Mouse (Mus musculus) T-helper 2 cell (primary cell): ENCODE measurements at regions not wholly inside any gene's neighbourhood (a gene's known extent, or its start where the extent isn't known, plus 50 kb on each side); places are given as distances from the start of the nearest gene placed in this dataset.

ENCODE experiments used
- in situ Hi-C: fragments of 300-600 bp; cut with MboI, MseI; formaldehyde crosslinking; loops from one replicate; pipeline ENCODE4 v1.15.1; 2025; ENCODE audit warnings: high pct_unique_total_duplicates

DNA sequence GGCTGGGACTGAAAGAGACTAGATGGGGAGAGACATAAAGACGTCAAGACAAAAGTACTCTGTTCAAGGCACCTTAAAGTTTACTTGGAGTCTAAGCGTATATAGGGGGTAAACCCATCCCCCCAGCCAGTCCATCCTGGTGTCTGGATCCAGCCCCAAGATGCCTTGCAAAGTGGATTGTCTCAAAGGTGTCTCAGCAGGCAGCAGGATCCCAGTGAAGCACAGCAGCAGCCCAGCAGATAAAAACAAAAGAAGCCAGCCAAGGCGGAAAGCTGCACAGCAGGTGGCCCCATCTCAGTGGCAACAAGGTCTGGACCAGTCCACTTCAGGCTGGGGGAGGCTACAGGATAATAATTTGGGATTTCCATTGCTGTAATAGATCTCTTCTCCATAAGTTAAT lies 72.0 kb upstream of the Col5a2 start:
- in situ Hi-C loops = loop anchor here (25.0 kb wide), 1 partner anchor 688 kb away; no protein-coding TSS in a partner anchor

DNA sequence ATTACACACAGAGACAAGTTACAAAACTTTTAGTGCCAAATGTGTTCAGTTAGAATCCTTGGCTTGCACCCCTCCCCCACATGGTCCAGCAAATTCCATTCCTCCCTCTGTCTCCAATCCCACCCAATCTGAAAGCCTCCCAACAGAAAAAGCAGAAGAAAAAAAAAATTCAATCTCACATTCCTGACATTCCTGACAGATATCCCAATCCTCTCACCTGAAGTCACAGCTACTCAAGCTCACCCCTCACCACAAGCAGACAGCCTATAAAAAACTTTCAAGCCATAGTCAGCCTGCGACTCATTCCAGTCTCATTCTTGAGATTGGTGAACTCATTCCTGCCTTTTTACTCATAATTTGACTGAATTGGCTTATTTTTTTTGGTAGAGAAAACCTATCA lies 77.4 kb upstream of the Col5a2 start:
- in situ Hi-C loops = loop anchor here (25.0 kb wide), 1 partner anchor 693 kb away; no protein-coding TSS in a partner anchor

DNA sequence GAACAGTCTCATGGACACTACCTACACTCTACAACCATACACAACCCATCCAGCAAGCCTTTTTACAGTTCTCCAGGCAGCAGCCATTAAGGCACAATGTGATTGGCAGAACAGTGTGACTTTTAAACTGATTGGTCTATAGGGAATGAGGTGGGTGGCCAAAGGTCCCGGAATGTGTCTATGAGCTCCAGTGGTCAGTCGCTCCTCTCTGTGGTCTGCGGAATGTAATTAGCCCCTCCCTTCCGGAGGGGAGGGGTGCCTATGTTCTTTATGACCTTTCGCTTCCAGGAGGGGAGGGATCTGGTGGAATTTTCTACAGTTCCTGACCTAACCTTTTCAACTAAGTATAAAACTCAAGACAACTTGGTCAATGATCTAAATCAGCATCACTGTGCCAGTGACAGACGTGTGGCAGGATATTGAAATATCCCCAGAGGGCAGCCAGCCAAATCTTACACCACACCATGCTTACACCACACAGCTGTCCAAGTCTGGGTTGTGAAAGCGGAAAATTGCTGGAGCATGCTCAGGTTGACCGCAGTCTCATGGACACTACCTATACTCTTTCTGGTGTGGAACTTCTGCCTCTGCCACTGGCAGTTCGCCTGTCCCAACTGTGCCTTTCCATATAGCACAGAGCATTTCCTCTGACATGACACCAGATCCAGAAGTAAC lies 84.4 kb upstream of the Col5a2 start:
- in situ Hi-C loops = loop anchor here (25.0 kb wide), 1 partner anchor 700 kb away; no protein-coding TSS in a partner anchor

DNA sequence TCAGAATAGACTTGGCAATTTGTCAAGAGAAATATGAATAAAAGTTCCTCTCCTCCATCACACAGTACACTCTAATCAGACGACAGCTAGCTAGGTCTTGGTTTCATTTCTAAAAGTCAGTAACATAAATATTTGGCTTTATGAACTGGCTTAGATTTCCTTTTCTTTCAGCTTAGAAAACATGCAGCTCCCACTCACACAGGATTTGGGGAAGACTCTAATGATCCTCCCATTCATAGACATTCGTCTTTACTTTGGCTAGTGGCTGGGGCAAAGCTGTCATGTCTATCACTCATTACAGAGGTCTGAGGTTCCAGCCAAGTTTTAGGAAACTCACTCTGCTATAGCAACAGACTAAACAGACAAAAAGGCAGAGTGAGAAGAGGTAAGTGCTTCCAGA lies 94.2 kb upstream of the Col5a2 start:
- in situ Hi-C loops = loop anchor here (25.0 kb wide), 1 partner anchor 710 kb away; no protein-coding TSS in a partner anchor

DNA sequence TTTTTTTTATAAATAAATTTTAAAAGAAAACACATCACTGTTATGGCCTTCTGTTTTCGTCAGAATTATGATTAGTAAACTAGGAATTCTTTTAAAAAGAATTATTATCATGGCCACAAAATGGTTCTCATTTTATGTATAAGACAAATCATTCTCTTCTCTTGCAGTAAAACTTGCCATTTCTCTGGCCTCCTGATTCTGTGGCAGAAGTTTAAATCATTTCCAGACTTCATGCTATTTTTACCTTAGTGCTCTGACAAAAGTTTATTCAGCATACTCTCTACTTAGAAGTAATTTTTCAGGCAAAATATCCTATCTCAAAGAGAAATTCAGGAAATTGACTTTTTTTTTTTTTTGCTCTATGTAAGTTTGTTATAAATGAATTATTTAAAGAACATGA lies 96.3 kb upstream of the Col5a2 start:
- in situ Hi-C loops = loop anchor here (25.0 kb wide), 1 partner anchor 712 kb away; no protein-coding TSS in a partner anchor

DNA sequence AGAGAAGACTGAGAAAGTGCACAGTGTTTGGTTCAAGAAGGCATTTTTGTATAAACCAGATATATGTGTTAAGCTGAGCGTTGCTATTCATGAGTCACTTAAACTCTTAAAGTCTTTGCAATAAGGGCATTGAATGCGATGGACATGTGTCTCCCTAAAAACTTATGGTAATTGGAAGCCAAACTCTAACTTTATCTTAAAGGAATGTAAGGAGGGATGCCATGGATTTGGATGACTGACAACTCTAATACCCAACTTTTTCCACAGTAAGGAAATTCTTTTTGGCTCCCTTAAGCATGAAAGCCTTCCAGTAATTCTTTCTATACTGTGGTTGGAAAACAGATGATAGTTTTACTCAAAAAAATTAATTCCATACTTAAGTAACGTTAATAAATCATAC lies 96.9 kb upstream of the Col5a2 start:
- in situ Hi-C loops = no loop called here

DNA sequence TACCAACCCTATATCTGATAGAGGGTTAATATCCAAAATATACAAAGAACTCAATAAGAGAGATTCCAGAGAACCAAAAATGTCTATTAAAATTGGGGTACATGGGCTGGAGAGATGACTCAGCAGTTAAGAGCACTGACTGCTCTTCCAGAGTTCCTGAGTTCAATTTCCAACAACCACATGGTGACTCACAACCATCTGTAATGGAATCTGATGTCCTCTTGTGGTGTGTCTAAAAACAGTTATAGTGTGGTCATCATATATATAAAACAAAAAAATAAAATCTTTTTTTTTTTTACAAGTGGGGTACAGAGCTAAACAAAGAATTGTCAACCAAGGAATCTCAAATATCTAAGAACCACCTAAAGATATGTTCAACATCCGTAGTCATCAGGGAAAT lies 102.5 kb upstream of the Col5a2 start:
- in situ Hi-C loops = no loop called here

DNA sequence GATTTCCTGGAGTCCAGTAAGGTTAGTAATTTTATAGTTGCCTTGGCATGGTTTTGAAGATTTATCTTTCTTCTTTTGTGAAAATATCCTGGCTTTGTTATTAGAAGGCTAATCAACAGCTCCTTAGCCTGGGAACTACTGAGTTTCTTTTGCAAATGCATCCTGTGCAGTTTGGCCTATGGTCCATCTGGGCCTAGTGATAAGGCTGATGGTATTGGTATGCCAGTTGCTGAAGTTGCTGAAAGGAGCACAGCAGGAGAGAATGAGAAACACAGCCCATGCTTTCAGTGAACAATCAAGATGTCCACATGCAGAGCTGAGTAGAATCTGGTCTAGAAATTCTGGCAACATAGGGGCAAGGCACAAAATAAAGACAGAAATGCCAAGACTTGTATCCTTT lies 105.2 kb upstream of the Col5a2 start:
- in situ Hi-C loops = no loop called here

DNA sequence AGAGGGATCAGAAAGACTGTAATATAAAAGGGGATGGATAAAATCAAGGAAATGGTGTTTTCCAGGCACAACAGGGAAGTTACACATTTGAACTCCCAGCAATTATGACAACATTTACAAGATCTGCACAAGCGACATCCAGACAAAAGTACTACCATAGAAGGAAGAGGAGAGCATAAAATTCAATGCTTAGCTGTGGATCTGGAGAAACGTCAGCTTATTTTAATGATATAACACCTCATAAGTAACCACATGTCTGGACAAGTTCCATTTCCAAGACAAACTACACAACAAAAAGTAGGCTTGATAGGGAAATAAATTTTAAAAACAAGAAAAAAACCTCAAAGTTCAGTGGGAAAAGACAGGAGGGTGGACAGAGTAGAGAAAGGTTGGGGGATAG lies 115.9 kb upstream of the Col5a2 start:
- in situ Hi-C loops = no loop called here

DNA sequence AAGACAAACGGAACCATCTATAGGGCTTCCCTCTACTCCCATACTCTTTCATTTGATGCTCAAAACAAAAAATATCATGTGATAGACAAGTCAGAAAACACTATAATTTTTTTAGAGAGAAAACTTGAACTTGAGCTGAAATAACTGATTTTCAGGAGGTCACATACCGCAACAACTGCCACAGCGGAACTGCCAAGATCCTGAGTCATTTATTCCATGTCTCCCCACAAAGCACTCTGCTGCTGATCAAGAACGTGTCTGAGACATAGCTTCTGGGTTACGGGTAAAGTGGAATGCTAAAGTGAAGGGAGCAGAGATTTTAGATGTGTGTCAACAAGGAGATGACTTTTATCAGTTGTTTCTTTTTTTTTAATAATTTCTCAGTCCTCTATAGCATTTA lies 122.8 kb upstream of the Col5a2 start:
- in situ Hi-C loops = no loop called here

DNA sequence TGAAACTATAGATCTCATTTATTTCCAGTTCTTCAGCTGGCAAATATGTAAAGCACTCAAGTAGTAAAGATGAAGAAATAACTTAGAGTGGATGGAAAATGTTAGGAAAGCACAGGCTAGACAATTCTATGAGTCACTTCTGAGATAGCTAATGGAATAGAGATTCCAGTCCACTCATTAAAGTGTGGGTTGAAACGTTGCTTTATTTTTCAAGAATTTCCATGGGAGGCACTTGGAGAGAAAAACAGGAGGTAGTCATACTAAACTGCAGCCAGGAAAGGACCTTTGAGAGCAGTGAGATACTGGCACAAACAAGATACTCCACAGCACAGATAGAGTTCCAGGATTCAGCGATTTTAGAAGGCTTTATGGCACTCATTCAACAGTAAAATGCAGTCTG lies 123.7 kb upstream of the Col5a2 start:
- in situ Hi-C loops = no loop called here

DNA sequence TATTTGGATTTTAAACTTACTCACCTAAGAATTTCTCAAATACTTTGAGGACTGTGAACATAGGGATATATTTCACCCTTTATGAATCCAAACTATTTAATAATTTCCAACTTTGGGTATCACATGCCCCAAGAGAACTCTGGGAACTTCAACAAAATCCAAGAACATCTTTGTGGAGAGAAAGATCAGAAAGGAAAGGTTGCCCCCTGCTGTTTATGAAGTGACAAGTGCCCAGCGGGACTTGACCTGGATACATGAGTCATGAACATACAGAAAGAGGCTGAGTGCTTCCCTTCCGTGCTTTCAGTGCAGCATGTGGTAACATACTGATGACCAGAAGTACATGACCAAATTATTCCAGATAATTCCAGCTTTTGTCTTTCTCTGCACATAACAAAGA lies 124.8 kb upstream of the Col5a2 start:
- in situ Hi-C loops = no loop called here

DNA sequence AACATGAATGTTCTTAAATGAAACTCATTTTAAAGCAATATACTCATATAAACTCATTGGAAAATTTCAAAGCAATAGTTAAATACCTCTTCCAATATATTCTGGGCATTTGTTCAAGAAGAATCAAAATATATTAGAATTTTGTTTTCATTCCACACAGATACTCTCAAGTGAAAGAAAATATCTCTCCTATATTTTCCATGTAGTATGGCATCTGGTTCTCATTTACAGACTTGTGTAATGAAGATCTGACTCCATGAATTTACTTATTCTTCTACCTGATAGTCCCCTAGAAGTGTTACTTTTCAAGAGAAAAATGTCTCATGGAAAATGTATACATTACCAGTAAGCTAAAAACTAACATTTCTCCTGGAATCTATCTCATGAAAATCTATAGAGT lies 144.2 kb upstream of the Col5a2 start:
- in situ Hi-C loops = no loop called here

DNA sequence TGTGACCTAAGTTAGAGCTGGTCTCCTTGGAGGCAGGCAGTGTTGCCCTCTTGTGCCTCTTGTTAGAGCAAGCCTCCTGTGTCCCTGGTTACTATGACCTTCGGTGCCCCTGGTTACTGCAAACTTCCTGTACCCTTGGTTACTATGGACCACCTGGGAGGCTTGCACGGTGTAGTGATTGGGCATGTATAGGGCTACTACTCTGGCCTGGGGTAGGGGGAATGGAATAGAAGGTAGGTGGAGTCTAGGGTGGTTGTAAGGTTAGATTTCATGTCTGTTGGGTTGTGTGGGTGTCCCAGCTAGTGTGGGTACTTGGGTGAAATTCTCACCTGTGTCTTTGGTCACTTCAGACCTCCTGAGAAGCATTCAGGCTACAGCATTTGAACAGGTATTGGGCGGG lies 141.7 kb upstream of the Wdr75 start:
- in situ Hi-C loops = no loop called here

DNA sequence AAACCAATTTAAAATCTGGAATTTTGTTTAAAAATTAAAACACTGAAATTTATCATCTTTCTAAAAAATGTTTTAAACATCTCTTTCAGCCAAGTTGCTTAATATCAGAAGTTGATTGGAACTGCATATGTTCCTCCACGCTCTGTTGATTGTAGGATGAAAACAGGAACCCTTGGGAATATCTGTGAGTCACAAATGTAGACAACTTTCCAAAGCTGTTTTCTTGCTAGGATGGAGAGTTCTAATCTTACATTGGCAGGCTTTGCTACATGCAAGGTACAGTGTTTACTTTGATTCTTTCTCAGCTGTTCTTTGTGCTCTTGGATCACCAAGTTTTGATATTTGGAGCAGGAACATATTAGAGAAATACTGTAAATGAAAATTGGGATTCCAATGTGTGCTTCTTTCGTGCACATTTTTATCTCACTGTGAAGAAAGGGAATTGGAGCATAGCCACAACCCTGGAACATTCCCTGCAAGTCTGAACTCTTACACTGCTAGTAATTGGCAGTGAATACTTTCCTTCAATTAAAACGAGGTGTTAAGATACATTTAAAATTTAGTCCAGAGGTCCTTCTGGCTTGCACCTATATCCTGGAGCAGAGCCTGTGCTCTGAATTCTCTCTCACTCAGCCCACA lies 131.0 kb upstream of the Wdr75 start:
- in situ Hi-C loops = no loop called here

DNA sequence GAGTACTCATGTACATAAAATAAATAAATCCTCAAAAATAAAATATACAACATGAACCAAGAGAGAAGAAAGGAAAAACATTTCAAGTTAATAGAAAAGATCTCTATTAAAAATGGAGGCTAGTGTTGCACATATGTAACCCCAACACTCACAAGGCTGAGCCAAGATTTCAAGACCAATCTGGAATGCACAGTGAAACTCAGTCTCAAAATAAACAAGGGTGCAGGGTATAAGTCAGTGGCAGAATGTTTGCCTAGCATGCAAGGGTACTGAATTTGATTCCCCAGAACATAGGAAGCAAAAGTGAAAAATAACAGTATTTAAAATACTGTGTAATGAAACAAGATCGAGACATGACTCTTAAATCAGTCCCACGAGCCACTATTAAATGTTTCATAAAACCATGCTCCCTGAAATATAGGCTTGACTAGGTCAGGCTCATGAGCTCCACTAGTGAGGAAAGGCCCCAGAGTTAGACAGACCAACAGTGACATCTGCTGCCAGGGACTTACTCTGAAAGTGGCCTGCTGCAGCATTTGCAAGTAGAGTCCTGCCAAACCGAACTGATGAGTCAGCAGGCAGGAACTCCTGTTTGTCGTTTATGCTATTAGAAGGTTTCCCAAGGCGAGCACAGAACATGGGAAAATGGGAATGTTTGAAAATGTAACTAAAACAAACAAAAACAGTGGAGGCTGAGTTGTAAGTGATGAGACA lies 122.4 kb upstream of the Wdr75 start:
- in situ Hi-C loops = no loop called here

DNA sequence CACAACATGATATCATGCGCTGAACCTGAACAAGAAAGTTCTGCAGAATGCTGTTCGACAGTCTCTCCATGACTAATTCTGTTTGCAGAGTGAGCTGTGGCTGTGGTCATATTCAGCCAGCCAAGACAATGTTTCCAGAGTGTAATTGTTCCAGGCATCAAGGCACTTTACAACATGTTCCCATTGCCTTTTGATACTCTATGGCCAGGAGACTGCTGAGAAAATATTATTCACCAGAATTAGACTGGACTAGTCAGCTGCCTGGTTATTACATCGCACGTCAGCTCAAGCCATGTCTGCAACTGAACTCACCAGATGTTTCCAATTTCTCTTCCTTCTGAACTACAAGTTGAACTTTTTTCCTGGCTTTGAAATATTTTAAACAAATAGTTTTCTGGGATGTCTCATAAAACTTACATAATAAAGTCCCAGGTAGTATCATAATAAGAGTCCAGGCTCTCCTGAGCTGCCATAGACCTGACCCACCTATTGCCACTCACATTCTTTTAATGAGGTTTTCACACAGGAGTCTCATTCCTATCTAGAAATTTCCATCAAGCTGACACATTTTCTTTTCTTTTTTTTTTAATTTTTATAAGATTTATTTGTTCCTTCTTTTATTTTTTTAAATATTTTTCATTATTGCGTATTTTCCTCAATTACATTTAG lies 119.1 kb upstream of the Wdr75 start:
- in situ Hi-C loops = no loop called here

DNA sequence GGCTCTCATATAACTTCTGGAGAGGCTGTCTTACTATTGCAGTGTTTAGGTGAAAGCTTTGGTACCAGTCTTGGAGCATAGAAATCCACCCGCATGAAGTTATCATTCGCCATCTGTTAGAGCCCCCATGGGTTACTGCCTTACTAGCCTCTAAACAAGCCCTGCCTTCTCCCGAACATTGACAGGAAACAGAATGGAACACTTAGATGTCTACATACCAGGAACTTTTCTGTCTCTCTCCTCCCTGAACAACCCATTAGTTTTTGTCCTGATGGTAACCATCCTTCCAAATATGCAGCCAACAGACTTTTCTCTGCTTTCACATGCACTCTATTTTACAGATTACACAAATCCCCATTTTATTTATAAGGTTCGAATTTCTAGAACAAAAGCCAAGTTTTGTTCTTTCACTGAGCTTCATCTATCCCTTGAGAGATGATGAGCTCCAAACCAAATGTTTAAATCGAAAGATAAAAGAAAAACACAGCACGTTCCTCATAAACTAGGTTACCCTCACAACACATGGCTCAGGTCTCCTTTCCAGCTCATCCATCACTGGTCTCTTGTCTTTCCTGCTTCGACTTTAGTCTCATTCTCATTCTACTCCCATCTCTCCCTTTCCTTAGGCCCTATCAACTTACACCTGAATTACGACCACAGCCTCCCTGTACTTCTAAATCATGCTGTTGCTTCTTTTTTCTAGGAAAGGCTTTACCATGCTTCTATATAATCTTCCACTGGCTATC lies 114.8 kb upstream of the Wdr75 start:
- in situ Hi-C loops = no loop called here

DNA sequence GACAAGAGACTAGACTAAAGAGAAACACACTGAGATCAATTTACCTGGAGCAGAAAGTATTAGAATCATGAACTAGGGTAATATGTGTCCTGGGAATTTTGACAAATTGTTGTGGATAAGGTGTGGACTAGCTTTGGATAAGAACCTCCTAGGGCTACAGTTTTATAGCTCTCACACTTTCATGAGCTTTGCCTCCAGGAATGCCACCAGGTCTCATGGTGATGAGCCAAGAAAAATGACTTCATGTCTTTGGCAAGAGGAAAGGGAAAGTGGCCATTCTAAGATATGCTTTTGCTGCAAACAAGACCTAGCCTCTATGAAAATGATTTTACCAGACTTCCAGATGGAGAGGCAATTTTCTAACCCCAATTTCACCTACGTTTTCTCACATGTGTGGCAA lies 94.1 kb upstream of the Wdr75 start:
- in situ Hi-C loops = no loop called here

DNA sequence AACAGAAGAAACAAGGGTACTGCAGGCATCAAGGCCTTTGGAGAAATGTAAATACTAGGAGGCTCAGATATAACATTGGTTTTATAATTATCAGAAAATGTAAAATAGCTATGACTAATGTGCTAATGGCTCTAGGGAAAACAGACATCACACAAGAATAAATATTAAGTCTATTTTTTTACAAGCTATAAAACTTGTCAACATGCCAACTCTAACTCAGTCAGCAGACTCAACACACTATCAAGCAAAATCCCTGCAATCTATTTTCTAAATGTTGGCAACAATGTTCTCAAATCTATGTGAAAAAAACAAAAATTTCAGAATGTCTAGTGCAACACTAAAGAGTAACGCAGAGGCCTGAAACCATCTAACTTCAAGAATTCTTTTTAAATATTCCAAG lies 93.5 kb upstream of the Wdr75 start:
- in situ Hi-C loops = no loop called here

DNA sequence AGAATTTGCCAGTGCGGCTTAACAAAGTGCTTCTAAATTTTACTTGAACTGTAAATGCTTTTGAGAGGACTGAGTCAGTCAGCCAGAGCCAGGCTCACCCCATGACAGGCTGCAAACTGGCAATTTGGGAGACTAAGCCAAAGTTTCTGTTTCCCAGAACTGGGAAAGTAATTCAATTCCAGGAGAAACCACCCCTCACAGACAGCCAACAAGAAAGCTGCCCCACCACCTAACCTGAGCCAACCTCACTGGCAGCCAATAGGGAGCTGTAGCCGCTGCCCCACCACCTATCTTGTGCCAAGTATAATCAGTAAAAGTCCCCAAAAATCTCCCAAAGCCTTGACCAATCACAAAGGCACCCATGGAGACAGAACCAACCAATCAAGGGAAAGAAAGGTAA lies 71.6 kb upstream of the Wdr75 start:
- in situ Hi-C loops = no loop called here

DNA sequence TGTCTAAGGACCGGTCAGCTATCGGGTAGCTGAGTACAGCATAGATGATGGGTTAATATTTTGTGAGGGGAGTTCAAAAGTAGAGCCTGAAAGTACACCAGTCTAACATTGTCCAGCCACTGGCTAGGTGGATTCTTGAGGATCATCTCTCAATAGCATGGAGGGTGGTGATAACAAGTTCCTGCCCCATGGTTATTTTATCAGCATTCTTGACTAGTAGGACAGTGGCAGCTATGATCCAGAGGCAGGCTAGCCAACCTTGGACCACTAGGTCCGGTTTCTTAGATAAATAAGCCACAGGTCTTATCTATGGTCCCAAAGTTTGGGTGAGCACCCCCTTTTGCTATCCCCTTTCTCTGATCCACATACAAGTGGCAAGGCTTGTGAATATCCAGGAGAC lies 62.0 kb upstream of the Wdr75 start:
- in situ Hi-C loops = no loop called here
